Mouse (Mus musculus) spleen, embryonic (tissue): ENCODE data around the gene Nim1k.
"Not testable (repeated sequence)": the region's sequence is repeated elsewhere in the genome, so short reads cannot be mapped to it uniquely, and the experiment has no call there.

Experiments
- CTCF ChIA-PET: fragments of 350-600 bp; sonication (Branson Sonifier 250); formaldehyde crosslinking; loops from one replicate; lab custom pipeline; 2022; lab: Charles Lee

Gene Nim1k

GRCm38 (mm10) chr13:119729406-119729805 lies 26.3 kb downstream of the Nim1k start:
- CTCF ChIA-PET, result no interaction called here

- CTCF ChIA-PET, result no interaction called here
Measured at GRCm38 (mm10) chr13:119727608-119728387, 27.9 kb downstream of the Nim1k start.

GRCm38 (mm10) chr13:119724541-119724940 lies 31.1 kb downstream of the Nim1k start:
- CTCF ChIA-PET, result interaction anchor here (0.7 kb wide), 1 partner anchor 99 kb away, joined by 8 read pairs; no protein-coding TSS in a partner anchor

DNA sequence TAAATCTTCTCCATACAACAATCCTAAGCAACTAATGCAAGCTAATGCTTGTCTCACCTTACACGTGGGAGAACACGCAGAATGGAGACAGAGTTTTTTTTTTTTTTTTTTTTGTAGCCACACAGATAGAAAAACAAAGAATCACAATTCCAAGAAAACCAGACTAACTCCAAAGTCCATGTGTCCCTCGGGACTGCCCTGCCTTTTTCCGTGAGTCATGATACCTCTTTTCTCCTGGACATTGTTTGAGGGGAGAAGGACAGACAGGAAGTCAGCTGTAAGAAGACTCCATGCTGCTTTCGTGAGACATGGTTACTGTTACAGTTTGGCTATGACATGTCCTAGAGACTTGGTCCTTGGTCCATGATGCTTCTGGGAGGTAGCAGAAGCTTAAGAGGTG lies 32.3 kb downstream of the Nim1k start:
- CTCF ChIA-PET, result interaction anchor here (0.7 kb wide), 1 partner anchor 61 kb away, joined by 8 read pairs; no protein-coding TSS in a partner anchor

DNA sequence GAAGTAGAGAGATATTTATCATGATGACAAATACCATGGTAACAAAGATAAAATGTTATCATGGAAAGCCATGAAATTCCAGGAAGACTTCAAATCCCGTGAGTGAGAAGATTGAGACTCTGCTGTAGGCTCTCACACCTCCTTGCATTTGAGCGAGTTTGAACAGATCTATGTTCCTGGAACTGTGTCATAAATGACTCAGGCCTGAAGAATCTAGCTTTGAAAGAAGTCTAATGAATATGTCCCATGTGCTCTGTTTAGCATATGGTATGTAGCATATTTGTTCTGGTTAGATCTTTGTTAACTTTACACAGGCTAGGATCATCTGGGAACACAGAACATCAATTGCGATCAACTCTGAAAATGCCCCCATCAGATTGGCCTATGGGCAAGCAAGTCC lies 33.2 kb downstream of the Nim1k start:
- CTCF ChIA-PET, result no interaction called here

GRCm38 (mm10) chr13:119716105-119716504 lies 39.6 kb downstream of the Nim1k start:
- CTCF ChIA-PET, result no interaction called here

GRCm38 (mm10) chr13:119713821-119714220 lies 41.9 kb downstream of the Nim1k start:
- CTCF ChIA-PET, result no interaction called here

GRCm38 (mm10) chr13:119713107-119713787 lies 42.4 kb downstream of the Nim1k start:
- CTCF ChIA-PET, result no interaction called here

- CTCF ChIA-PET, result no interaction called here
Measured at GRCm38 (mm10) chr13:119712463-119712862, 43.2 kb downstream of the Nim1k start.

- CTCF ChIA-PET, result no interaction called here
Measured at GRCm38 (mm10) chr13:119710268-119710610, 45.4 kb downstream of the Nim1k start.

- CTCF ChIA-PET, result no interaction called here
Measured at GRCm38 (mm10) chr13:119709388-119710267, 46.1 kb downstream of the Nim1k start.

DNA sequence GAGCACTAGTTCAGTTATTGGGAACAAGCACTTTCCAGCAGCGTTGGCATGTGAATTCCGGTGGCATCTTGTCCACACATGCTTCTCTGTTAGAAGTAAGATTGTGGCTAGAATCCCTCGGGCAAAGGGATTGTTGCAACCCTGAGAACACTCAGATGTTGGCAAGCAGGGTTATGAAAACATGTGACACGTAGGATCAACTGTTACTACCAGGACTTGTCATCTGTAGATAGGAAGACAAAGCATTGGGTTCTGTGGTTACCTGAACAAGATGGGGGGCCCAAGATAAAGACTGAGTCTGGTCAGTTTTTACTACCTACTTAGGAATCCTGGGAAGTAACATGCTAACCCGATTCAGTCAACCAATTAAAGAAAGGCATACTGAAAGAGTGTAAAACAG lies 46.7 kb downstream of the Nim1k start:
- CTCF ChIA-PET, result no interaction called here

GRCm38 (mm10) chr13:119707906-119708305 lies 47.8 kb downstream of the Nim1k start:
- CTCF ChIA-PET, result no interaction called here

DNA sequence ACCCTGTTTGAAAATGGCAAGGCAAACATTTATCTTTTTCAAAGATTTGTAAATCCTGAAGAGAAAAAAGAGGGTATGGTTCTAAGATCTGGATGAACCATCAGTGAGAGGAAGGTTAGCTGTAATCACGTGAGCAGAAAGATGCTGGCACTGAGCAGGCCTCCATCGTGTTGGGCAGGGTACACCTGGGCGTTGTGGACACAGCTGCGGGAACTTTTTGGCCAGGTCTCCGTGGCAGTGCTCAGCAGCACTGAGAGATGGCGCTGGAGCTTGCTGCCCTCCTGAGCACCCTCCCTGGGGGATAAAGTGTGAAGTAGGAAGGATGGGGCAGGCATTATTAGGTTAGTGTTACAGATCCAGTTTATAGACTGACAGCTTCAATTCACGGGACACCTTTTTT lies 48.7 kb downstream of the Nim1k start:
- CTCF ChIA-PET, result no interaction called here

DNA sequence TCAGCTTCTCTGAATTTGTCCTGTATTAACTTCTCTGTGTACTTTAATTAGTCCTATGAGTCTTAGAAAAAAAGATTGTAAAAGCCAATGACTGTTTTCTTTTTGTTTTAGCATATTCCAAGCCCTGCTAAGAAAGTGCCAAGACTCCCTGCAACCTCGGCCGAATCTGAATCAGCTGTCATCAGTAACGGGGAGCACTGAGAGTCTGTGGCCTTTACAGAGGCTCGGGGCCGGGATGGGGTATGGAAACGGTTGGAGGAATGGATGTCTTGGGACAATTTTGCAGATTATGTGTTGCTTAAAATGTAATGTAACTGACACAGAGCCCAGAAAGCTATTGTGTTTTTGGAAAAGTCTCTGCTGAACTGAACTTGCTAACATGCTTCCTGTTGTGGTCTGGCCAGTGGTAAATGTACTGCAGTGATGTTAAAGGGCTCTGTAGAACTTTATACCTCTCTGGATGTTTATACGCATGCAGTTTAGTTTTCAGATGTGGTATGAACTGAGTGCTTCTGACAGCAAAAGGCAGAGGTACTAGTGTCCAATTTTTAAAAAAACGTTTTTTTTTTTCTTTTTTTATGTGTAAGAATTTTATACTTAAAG lies 49.3 kb downstream of the Nim1k start:
- CTCF ChIA-PET, result not testable (repeated sequence)

GRCm38 (mm10) chr13:119704280-119704679 lies 51.4 kb downstream of the Nim1k start:
- CTCF ChIA-PET, result no interaction called here

DNA sequence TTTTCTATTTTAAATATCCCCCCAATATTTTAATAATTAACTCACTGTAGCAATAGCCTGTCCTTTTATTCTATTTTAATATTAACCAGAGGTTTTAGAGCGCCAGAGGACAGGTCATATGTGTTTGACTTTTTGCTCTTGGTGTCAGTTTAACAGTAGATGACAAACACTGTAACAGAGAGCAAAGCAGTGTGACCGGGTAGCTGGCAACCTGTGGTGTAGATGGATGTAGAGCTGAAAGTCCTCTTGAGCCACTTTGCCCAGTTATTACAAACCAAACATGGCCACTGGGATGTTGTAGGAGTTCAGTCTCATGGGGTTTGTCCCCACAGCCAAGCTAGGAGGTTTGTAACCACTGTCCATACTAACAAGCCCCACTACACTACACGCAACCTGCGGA lies 57.2 kb downstream of the Nim1k start:
- CTCF ChIA-PET, result no interaction called here

GRCm38 (mm10) chr13:119696496-119696895 lies 59.2 kb downstream of the Nim1k start:
- CTCF ChIA-PET, result no interaction called here

DNA sequence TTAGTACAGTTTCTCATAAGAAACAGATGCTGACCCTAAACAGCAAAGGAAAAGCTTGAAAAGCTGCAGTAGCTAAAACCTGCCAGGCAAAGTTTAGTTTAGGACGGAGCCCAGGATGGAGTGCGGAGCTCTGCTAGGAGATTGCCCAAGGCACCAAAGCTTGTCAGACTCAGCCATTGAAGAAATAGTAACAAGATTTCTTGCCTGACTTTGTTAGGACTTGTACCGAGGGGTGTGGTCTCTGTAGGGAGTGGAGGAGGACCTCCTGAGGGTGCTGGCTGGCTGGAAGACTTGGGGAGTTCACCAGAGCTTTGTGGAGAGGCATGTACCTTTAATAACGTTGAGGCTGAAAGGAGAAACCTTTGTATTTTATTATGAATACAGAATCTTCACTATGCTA lies 60.0 kb downstream of the Nim1k start:
- CTCF ChIA-PET, result no interaction called here

- CTCF ChIA-PET, result not testable (repeated sequence)
Measured at GRCm38 (mm10) chr13:119691958-119692357, 63.7 kb downstream of the Nim1k start.

- CTCF ChIA-PET, result no interaction called here
Measured at GRCm38 (mm10) chr13:119690876-119691620, 64.6 kb downstream of the Nim1k start.
